In the genomic region with DNA sequence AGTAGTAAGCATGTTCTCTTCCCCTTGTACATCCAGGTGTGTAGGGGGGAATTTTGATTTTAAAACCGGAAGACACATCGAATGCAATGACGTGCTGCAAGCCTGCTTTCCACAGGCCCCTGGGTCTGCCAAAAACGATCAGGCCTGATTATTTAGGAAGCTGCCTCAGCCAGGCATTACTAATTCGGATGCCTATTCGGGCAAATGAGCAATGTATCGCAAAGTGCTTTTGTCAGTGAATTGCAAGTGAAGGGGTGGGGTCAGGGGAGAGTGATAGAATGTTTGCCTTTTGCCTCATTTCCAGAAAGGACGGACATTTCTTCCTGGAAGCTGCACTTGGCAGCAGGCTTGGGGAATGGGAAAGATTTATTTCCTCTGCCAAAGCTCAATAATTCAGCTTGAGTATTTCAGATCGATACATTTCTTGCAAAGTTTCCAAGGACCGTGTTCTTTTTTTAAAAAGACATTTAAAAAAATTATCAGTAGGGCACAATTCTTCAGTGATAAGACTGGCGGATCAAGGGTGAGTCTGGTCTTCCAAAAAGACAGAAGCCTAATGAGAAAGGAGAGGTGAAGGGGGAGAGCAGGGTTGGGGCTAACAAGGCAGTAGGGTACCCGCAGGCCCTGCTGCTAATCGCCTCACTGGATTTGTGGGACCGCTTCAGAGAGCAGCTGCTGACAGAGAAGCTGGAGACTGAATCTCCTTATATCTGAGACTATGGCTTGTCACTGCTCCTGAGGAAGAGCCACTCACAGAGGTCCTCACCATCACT, we compare ENCODE assay signal across 9 mouse cellular contexts.
A peak's percentile ranks its signal among the peaks of the same experiment; 100 is the strongest.
DNase-seq lines count a peak whose midpoint lies in the region; ATAC-seq and TF ChIP-seq lines count a peak whose summit lies in the region.
"Had no signal": no experiment of that assay in that cellular context is flagged by ENCODE, and none has a peak within 500 bp of the region (broad histone marks: within the 10 kb centered on the region; RNA-seq: fewer than 3 reads in every experiment).

No protein-coding gene starts in this region.

- no peak for DNase-seq in heart, adult 2 months
- no peak for DNase-seq in heart, postnatal 36 days
- peak; percentile 69 for DNase-seq in adipocyte (ENCODE audit: low spot score)
- no peak for DNase-seq in left cerebral cortex, postnatal 4 days
- no peak for DNase-seq in kidney, adult 18-20 months
- DNase-seq in thymus, adult 18-20 months: no peak
- DNase-seq: lung, adult 2 months had no signal

- ATAC-seq in heart, embryonic 14.5 days (ENCODE audit: insufficient number of reproducible peaks, insufficient read depth, low FRiP score, low read depth): no peak
- ATAC-seq in neural tube, embryonic 12.5 days (ENCODE audit: low FRiP score, low read depth): peak; percentile 52

- no peak for TF ChIP-seq EP300 in heart, adult 2 months (IDR thresholded peaks at IDR 0.05; ENCODE audit: insufficient read depth, low read depth, low read length)

- 48% methylated on average over 14 of the region's 14 CpGs for WGBS in heart, adult 2 months
- WGBS in heart, embryonic 14.5 days: 55% methylated on average over 14 of the region's 14 CpGs
- 63% methylated on average over 14 of the region's 14 CpGs for WGBS in neural tube, embryonic 12.5 days

- no peak for TF ChIP-seq CTCF in heart, adult 2 months (IDR thresholded peaks at IDR 0.05)

- intact Hi-C loops in heart, adult 2 months (cut with DNase I): no loop called here
- intact Hi-C loops in heart, postnatal 36 days (cut with DNase I): loop anchor here (10.0 kb wide), 1 partner anchor 716 kb away; the partner anchor contains the start of gene Cdkn1b
- intact Hi-C loops in left cerebral cortex, postnatal 4 days (cut with DNase I): no loop called here

- H3K9me3 ChIP-seq in heart, embryonic 14.5 days (ENCODE audit: control insufficient read depth, low read length): no peaks in the 10 kb centered on the region
- H3K9me3 ChIP-seq in neural tube, embryonic 12.5 days: no peaks in the 10 kb centered on the region

- H3K27me3 ChIP-seq in heart, adult 2 months (ENCODE audit: control insufficient read depth, insufficient read depth, low read length): no peaks in the 10 kb centered on the region
- H3K27me3 ChIP-seq in heart, embryonic 14.5 days (ENCODE audit: control insufficient read depth, insufficient read depth, low read length): no peaks in the 10 kb centered on the region
- H3K27me3 ChIP-seq in neural tube, embryonic 12.5 days (replicated peaks): no peaks in the 10 kb centered on the region

- no peaks in the 10 kb centered on the region; the same call in 1 of the 2 replicates for H3K36me3 ChIP-seq in heart, adult 2 months (ENCODE audit: control insufficient read depth, insufficient read depth, low read length)
- H3K36me3 ChIP-seq in heart, embryonic 14.5 days (ENCODE audit: control insufficient read depth, insufficient read depth, low read length): peaks cover 4% of the 10 kb centered on the region; the same call in 1 of the 2 replicates
- H3K36me3 ChIP-seq in neural tube, embryonic 12.5 days: no peaks in the 10 kb centered on the region

- H3K9ac ChIP-seq in heart, adult 2 months (ENCODE audit: low read depth, low read length): no peak overlapping the region
- H3K9ac ChIP-seq in heart, embryonic 14.5 days (ENCODE audit: low read length): peak overlapping the region; percentile 45; the same call in 1 of the 2 replicates
- no peak overlapping the region for H3K9ac ChIP-seq in neural tube, embryonic 12.5 days

- H3K27ac ChIP-seq in heart, adult 2 months: peak overlapping the region; percentile 31; the same call in 1 of the 2 replicates
- H3K27ac ChIP-seq in heart, embryonic 14.5 days (replicated peaks in 1 of 2; ENCODE audit: control insufficient read depth in 1 of 2, insufficient read depth in 1 of 2, low read depth in 2 of 2, low read length in 2 of 2): peak overlapping the region; percentile 42 to 55; a peak in 3 of 4 replicates
- H3K27ac ChIP-seq in neural tube, embryonic 12.5 days: peak overlapping the region; percentile 60; the same call in 1 of the 2 replicates

- no peaks in the 10 kb centered on the region for H3K79me2 ChIP-seq in heart, adult 2 months (replicated peaks; ENCODE audit: control insufficient read depth, insufficient read depth, low read length)

- peak overlapping the region; percentile 54 for H3K4me2 ChIP-seq in heart, embryonic 14.5 days (ENCODE audit: low read length)
- peak overlapping the region; percentile 30; the same call in 1 of the 2 replicates for H3K4me2 ChIP-seq in neural tube, embryonic 12.5 days (replicated peaks)

- H3K4me1 ChIP-seq in heart, adult 2 months (ENCODE audit: control insufficient read depth, insufficient read depth, low read length): peaks cover 21% of the 10 kb centered on the region
- peaks cover 39 to 55% of the 10 kb centered on the region in 2 experiments for H3K4me1 ChIP-seq in heart, embryonic 14.5 days (ENCODE audit: control insufficient read depth in 2 of 2, insufficient read depth in 2 of 2, low read length in 2 of 2)
- peaks cover 29% of the 10 kb centered on the region for H3K4me1 ChIP-seq in neural tube, embryonic 12.5 days

- no peak overlapping the region for H3K4me3 ChIP-seq in heart, adult 2 months
- no peak overlapping the region for H3K4me3 ChIP-seq in heart, embryonic 14.5 days (ENCODE audit: control insufficient read depth in 1 of 2, insufficient read depth in 1 of 2, low read depth in 1 of 2, low read length in 2 of 2)
- H3K4me3 ChIP-seq in neural tube, embryonic 12.5 days: no peak overlapping the region

- TF ChIP-seq POLR2A in heart, adult 2 months (IDR thresholded peaks at IDR 0.05; ENCODE audit: insufficient read depth, low read depth, low read length): no peak
